Mouse (Mus musculus): ENCODE results near the gene Jmjd1c. TPM values are rescaled to one million over a fixed set of nuclear protein-coding genes. Genes with fewer than 3 reads are reported as not detected.

Jmjd1c gene
- total and polyA plus RNA-seq, 2 experiments, result 5.7 to 44.8 TPM

DNA sequence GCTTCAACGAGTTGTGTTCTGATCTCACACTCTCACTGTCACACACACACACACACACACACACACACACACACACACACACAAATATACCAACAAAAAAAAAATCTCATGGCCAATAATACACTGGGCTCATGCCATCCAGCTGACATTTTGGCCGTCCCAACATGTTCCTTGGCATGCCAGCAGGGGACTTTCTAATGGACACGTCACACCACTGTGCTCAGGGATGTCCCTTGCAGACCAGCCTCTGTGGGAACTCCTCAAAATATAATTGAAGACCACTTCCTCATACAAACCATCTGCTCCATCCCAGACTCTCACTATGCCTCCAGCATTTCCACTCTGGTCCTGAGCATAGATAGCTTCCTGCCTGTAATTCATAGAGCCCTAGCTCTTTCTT lies 29.5 kb upstream of the Jmjd1c start:
- H3K4me1 ChIP-seq (ENCODE audit: control insufficient read depth, insufficient read depth, low read length), result peaks cover 22% of the 10 kb centered on the region
- H3K27ac ChIP-seq (replicated peaks; ENCODE audit: insufficient read depth, low read depth, low read length), result no peak overlapping the region
- no peaks in the 10 kb centered on the region for H3K27me3 ChIP-seq (ENCODE audit: control insufficient read depth, insufficient read depth, low read length)
- DNase-seq (ENCODE audit: extremely low read depth, low read depth, low spot score), result peak; percentile 38
- H3K79me2 ChIP-seq (ENCODE audit: control insufficient read depth, insufficient read depth, low read length), result peaks cover 37% of the 10 kb centered on the region; the same call in 1 of the 2 replicates
- no peak overlapping the region for H3K9ac ChIP-seq (ENCODE audit: low read depth, low read length)
- no peak overlapping the region for H3K4me3 ChIP-seq (ENCODE audit: insufficient read depth, low read depth, low read length)
- peak; percentile 41; the same call in 1 of the 2 replicates for TF ChIP-seq CTCF (IDR thresholded peaks at IDR 0.05; ENCODE audit: low read depth, low read length)
- TF ChIP-seq POLR2A (IDR thresholded peaks at IDR 0.05; ENCODE audit: extremely low read depth, insufficient read depth, low read length), result no peak
- no peaks in the 10 kb centered on the region; the same call in 1 of the 2 replicates for H3K36me3 ChIP-seq (ENCODE audit: control insufficient read depth, insufficient read depth, low read length)
- WGBS, result 41% methylated on average over 3 of the region's 3 CpGs

GRCm38 (mm10) chr10:67069013-67069412 lies 26.9 kb upstream of the Jmjd1c start:
- 79% methylated on average over 10 of the region's 10 CpGs for WGBS
- no peak for DNase-seq (ENCODE audit: extremely low read depth, low read depth, low spot score)
- H3K79me2 ChIP-seq (ENCODE audit: control insufficient read depth, insufficient read depth, low read length), result peaks cover 42% of the 10 kb centered on the region; the same call in 1 of the 2 replicates
- peak overlapping the region; percentile 58; the same call in 1 of the 2 replicates for H3K27ac ChIP-seq (replicated peaks; ENCODE audit: insufficient read depth, low read depth, low read length)
- no peaks in the 10 kb centered on the region for H3K36me3 ChIP-seq (ENCODE audit: control insufficient read depth, insufficient read depth, low read length)
- no peak overlapping the region; the same call in 1 of the 2 replicates for H3K9ac ChIP-seq (ENCODE audit: low read depth, low read length)
- H3K27me3 ChIP-seq (ENCODE audit: control insufficient read depth, insufficient read depth, low read length), result no peaks in the 10 kb centered on the region
- TF ChIP-seq POLR2A (IDR thresholded peaks at IDR 0.05; ENCODE audit: extremely low read depth, insufficient read depth, low read length), result no peak
- TF ChIP-seq CTCF (IDR thresholded peaks at IDR 0.05; ENCODE audit: low read depth, low read length), result no peak
- H3K4me3 ChIP-seq (ENCODE audit: insufficient read depth, low read depth, low read length), result no peak overlapping the region; the same call in 1 of the 2 replicates
- peaks cover 17% of the 10 kb centered on the region for H3K4me1 ChIP-seq (ENCODE audit: control insufficient read depth, insufficient read depth, low read length)

- Histone ChIP-seq H3K27me3 (ENCODE audit: control insufficient read depth, insufficient read depth, low read length) (no peaks in the 10 kb centered on the region), H3K36me3 (ENCODE audit: control insufficient read depth, insufficient read depth, low read length) (no peaks in the 10 kb centered on the region), H3K79me2 (ENCODE audit: control insufficient read depth, insufficient read depth, low read length) (peaks cover 35% of the 10 kb centered on the region; the same call in 1 of the 2 replicates), H3K9ac (ENCODE audit: low read depth, low read length) (no peak overlapping the region), H3K27ac (replicated peaks; ENCODE audit: insufficient read depth, low read depth, low read length) (0 out of 2 replicates have a peak overlapping the region, but pooled peaks have one; percentile 16), H3K4me1 (ENCODE audit: control insufficient read depth, insufficient read depth, low read length) (peaks cover 7% of the 10 kb centered on the region; the same call in 1 of the 2 replicates), H3K4me3 (ENCODE audit: insufficient read depth, low read depth, low read length) (no peak overlapping the region)
- DNase-seq (ENCODE audit: extremely low read depth, low read depth, low spot score), result no peak
- 81% methylated on average over 4 of the region's 4 CpGs for WGBS
- no peak for TF ChIP-seq CTCF (IDR thresholded peaks at IDR 0.05; ENCODE audit: low read depth, low read length)
- TF ChIP-seq POLR2A (IDR thresholded peaks at IDR 0.05; ENCODE audit: extremely low read depth, insufficient read depth, low read length), result no peak
Observed at GRCm38 (mm10) chr10:67071389-67071788, 24.5 kb upstream of the Jmjd1c start.

- DNase-seq (ENCODE audit: extremely low read depth, low read depth, low spot score), result no peak
- H3K36me3 ChIP-seq (ENCODE audit: control insufficient read depth, insufficient read depth, low read length), result no peaks in the 10 kb centered on the region
- H3K9ac ChIP-seq (ENCODE audit: low read depth, low read length), result no peak overlapping the region
- WGBS, result 83% methylated on average over 5 of the region's 5 CpGs
- H3K4me3 ChIP-seq (ENCODE audit: insufficient read depth, low read depth, low read length), result no peak overlapping the region
- 0 out of 2 replicates have a peak, but pooled peaks cover 5% of the 10 kb centered on the region for H3K4me1 ChIP-seq (ENCODE audit: control insufficient read depth, insufficient read depth, low read length)
- peaks cover 36% of the 10 kb centered on the region; the same call in 1 of the 2 replicates for H3K79me2 ChIP-seq (ENCODE audit: control insufficient read depth, insufficient read depth, low read length)
- no peaks in the 10 kb centered on the region for H3K27me3 ChIP-seq (ENCODE audit: control insufficient read depth, insufficient read depth, low read length)
- no peak for TF ChIP-seq POLR2A (IDR thresholded peaks at IDR 0.05; ENCODE audit: extremely low read depth, insufficient read depth, low read length)
- no peak for TF ChIP-seq CTCF (IDR thresholded peaks at IDR 0.05; ENCODE audit: low read depth, low read length)
- H3K27ac ChIP-seq (replicated peaks; ENCODE audit: insufficient read depth, low read depth, low read length), result no peak overlapping the region
Observed at GRCm38 (mm10) chr10:67071884-67072283, 24.0 kb upstream of the Jmjd1c start.

DNA sequence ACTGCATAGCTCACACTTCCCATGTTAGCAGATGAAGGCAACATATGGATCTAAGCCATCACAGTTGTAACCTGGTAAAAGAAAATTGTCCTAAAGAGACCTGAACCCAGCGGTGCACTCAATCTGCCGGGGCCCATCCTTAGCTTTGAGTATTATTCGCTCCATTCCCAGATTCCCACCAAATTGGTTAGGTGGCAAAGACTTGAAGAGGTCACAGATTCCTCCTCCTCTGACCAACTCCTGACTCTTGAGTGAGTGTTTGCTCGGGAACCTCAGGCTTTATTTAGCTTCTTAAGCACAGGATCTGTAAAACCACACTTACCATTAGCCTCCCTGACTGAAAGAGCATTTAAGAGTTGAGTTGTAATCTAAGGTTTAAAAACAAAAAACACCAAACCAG lies 23.3 kb upstream of the Jmjd1c start:
- H3K27me3 ChIP-seq (ENCODE audit: control insufficient read depth, insufficient read depth, low read length), result no peaks in the 10 kb centered on the region
- H3K36me3 ChIP-seq (ENCODE audit: control insufficient read depth, insufficient read depth, low read length), result no peaks in the 10 kb centered on the region
- TF ChIP-seq POLR2A (IDR thresholded peaks at IDR 0.05; ENCODE audit: extremely low read depth, insufficient read depth, low read length), result no peak
- no peak for TF ChIP-seq CTCF (IDR thresholded peaks at IDR 0.05; ENCODE audit: low read depth, low read length)
- H3K9ac ChIP-seq (ENCODE audit: low read depth, low read length), result no peak overlapping the region
- WGBS, result 92% methylated on average over 4 of the region's 4 CpGs
- H3K4me3 ChIP-seq (ENCODE audit: insufficient read depth, low read depth, low read length), result no peak overlapping the region
- H3K4me1 ChIP-seq (ENCODE audit: control insufficient read depth, insufficient read depth, low read length), result 0 out of 2 replicates have a peak, but pooled peaks cover 3% of the 10 kb centered on the region
- H3K27ac ChIP-seq (replicated peaks; ENCODE audit: insufficient read depth, low read depth, low read length), result no peak overlapping the region
- peaks cover 31% of the 10 kb centered on the region; the same call in 1 of the 2 replicates for H3K79me2 ChIP-seq (ENCODE audit: control insufficient read depth, insufficient read depth, low read length)
- DNase-seq (ENCODE audit: extremely low read depth, low read depth, low spot score), result no peak

- DNase-seq (ENCODE audit: extremely low read depth, low read depth, low spot score), result no peak
- Histone ChIP-seq H3K79me2 (ENCODE audit: control insufficient read depth, insufficient read depth, low read length) (peaks cover 31% of the 10 kb centered on the region; the same call in 1 of the 2 replicates), H3K36me3 (ENCODE audit: control insufficient read depth, insufficient read depth, low read length) (no peaks in the 10 kb centered on the region), H3K4me1 (ENCODE audit: control insufficient read depth, insufficient read depth, low read length) (0 out of 2 replicates have a peak, but pooled peaks cover 3% of the 10 kb centered on the region), H3K27me3 (ENCODE audit: control insufficient read depth, insufficient read depth, low read length) (no peaks in the 10 kb centered on the region), H3K27ac (replicated peaks; ENCODE audit: insufficient read depth, low read depth, low read length) (no peak overlapping the region), H3K9ac (ENCODE audit: low read depth, low read length) (no peak overlapping the region), H3K4me3 (ENCODE audit: insufficient read depth, low read depth, low read length) (no peak overlapping the region)
- no peak for TF ChIP-seq POLR2A (IDR thresholded peaks at IDR 0.05; ENCODE audit: extremely low read depth, insufficient read depth, low read length)
- no peak for TF ChIP-seq CTCF (IDR thresholded peaks at IDR 0.05; ENCODE audit: low read depth, low read length)
- 96% methylated on average over 8 of the region's 8 CpGs for WGBS
Observed at GRCm38 (mm10) chr10:67073577-67073976, 22.3 kb upstream of the Jmjd1c start.
